Mouse (Mus musculus) layer of hippocampus, postnatal 14 days (tissue): Measurements from ENCODE around the gene Tas2r110. TPM values are rescaled to one million over a fixed set of nuclear protein-coding genes. Genes with fewer than 3 reads are reported as not detected.

ENCODE experiments used
- DNase-seq, 2 experiments: peaks; one replicate each; pipeline ENCODE4 v3.0.0; 2021 to 2022; ENCODE audit warnings: low spot score in 2 of 2, mixed read lengths in 1 of 2
- long read RNA-seq, 2 experiments: library from polyadenylated mRNA; stranded (forward); transcript quantifications; one replicate each; pipeline ENCODE4 v2.0.0; 2021
- total RNA-seq, 2 experiments: library from RNA; stranded (reverse); gene quantifications; 2 replicates each; pipeline ENCODE4 v1.2.3; 2021

Gene Tas2r110
- not detected for total RNA-seq
- long read RNA-seq, experiment 1, result 0 reads
- long read RNA-seq, experiment 2, result 0 reads

GRCm38 (mm10) chr6:132867708-132868107 is at the start of gene Tas2r110:
Tas2r110 (plus strand) TSS chr6:132868008.
- no peak for DNase-seq

GRCm38 (mm10) chr6:132846842-132847241 is 21.0 kb upstream of the Tas2r110 start, which contains the start of gene Tas2r123:
Tas2r123 (plus strand) TSS chr6:132847142.
- no peak for DNase-seq

GRCm38 (mm10) chr6:132855138-132855537 is 12.7 kb upstream of the Tas2r110 start, which contains the start of gene Tas2r116:
Tas2r116 (plus strand) TSS chr6:132855438.
- DNase-seq, result no peak

- no peak for DNase-seq
Measured at GRCm38 (mm10) chr6:132892711-132893110, 24.9 kb downstream of the Tas2r110 start, which contains the start of gene Tas2r113. Tas2r113 (plus strand) TSS chr6:132893011.

GRCm38 (mm10) chr6:132909351-132909750 is 41.5 kb downstream of the Tas2r110 start, which contains the start of gene Tas2r125:
Tas2r125 (plus strand) TSS chr6:132909651.
- DNase-seq, result no peak

Other genes with a start within 250 kb of the Tas2r110 start
- gene A630073D07Rik, start 216.5 kb upstream of the Tas2r110 start, total RNA-seq, result not detected
- gene Tas2r120, start 211.1 kb upstream of the Tas2r110 start, total RNA-seq, result not detected
- gene Tas2r121, start 167.0 kb upstream of the Tas2r110 start, total RNA-seq, result not detected
- not detected for gene Tas2r122, start 156.1 kb upstream of the Tas2r110 start, total RNA-seq
- gene Tas2r115, start 130.0 kb upstream of the Tas2r110 start, total RNA-seq, result not detected
- gene Tas2r124, start 113.3 kb upstream of the Tas2r110 start, total RNA-seq, result not detected
- not detected for gene Tas2r102, start 105.9 kb upstream of the Tas2r110 start, total RNA-seq
- not detected for gene Tas2r136, start 89.8 kb upstream of the Tas2r110 start, total RNA-seq
- gene Tas2r117, start 65.2 kb upstream of the Tas2r110 start, total RNA-seq, result not detected
- not detected for gene Tas2r123, start 20.9 kb upstream of the Tas2r110 start, total RNA-seq
- not detected for gene Tas2r116, start 12.6 kb upstream of the Tas2r110 start, total RNA-seq
- gene Tas2r113, start 25.0 kb downstream of the Tas2r110 start, total RNA-seq, result not detected
- gene Tas2r125, start 41.6 kb downstream of the Tas2r110 start, total RNA-seq, result not detected
- gene Tas2r129, start 83.1 kb downstream of the Tas2r110 start, total RNA-seq, result not detected
- not detected for gene Tas2r131, start 89.9 kb downstream of the Tas2r110 start, total RNA-seq
- gene Tas2r109, start 113.0 kb downstream of the Tas2r110 start, total RNA-seq, result not detected
- gene Tas2r103, start 169.1 kb downstream of the Tas2r110 start, total RNA-seq, result not detected
- gene Tas2r140, start 187.8 kb downstream of the Tas2r110 start, total RNA-seq, result not detected
- gene Smim10l1, start 236.9 kb downstream of the Tas2r110 start, total RNA-seq, result 10 to 100 TPM; 67.8 to 72.6 TPM